Mouse (Mus musculus): Measurements from ENCODE around the gene Smco2.

The Smco2 gene

GRCm38 (mm10) chr6:146850050-146850449 lies at the start of gene Smco2:
TSS of gene Smco2 (plus strand) at chr6:146850104.
- DNase-seq (ENCODE audit: low spot score), result no peak

GRCm38 (mm10) chr6:146809991-146810390 lies 39.9 kb upstream of the Smco2 start:
- DNase-seq (ENCODE audit: low spot score), result no peak

DNA sequence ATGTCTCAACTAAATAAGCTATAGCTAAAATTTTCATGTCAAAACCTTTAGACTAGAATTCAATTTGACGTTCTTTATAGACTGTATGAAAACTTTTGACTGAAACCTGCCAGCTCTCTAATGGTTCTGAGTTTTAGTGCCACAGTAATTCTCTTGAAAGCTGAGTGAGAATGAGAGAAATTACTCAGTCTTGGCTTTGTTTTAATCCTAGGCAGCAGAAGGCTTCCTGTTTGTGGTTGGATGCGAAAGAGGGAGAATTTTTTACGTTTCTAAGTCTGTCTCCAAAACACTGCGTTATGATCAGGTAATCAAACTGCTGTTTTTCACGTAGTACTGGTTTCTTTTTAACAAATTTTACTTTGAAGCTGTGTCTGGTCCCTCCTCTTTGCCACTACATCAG lies 36.9 kb upstream of the Smco2 start:
- DNase-seq (ENCODE audit: low spot score), result no peak

GRCm38 (mm10) chr6:146820177-146820965 lies 29.5 kb upstream of the Smco2 start:
- no peak for DNase-seq (ENCODE audit: low spot score)

- no peak for DNase-seq (ENCODE audit: low spot score)
Measured at GRCm38 (mm10) chr6:146821958-146822357, 27.9 kb upstream of the Smco2 start.

GRCm38 (mm10) chr6:146824727-146825486 lies 25.0 kb upstream of the Smco2 start:
- no peak for DNase-seq (ENCODE audit: low spot score)

GRCm38 (mm10) chr6:146825487-146825773 lies 24.5 kb upstream of the Smco2 start:
- no peak for DNase-seq (ENCODE audit: low spot score)

DNA sequence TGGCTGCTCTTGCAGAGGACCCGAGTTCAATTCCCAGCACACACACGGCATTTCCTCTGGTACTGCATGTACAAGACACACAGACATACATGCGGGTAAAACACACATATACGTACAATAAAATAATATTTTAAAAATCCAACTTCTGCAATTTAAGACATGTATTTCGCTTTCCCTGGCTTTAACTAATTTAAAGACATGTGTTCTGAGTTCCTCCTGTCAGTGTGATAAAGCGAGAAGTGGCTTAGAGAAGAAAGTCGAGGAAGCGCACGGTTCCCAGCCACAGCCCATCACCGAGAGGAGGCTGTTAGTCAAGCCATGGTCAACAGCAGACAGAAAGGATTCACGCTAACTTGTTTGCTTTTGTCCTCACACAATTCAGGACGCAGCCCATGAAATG lies 18.6 kb upstream of the Smco2 start:
- DNase-seq (ENCODE audit: low spot score), result no peak

- no peak for DNase-seq (ENCODE audit: low spot score)
Measured at GRCm38 (mm10) chr6:146833485-146834314, 16.2 kb upstream of the Smco2 start.

- no peak for DNase-seq (ENCODE audit: low spot score)
Measured at GRCm38 (mm10) chr6:146834342-146834741, 15.6 kb upstream of the Smco2 start.

DNA sequence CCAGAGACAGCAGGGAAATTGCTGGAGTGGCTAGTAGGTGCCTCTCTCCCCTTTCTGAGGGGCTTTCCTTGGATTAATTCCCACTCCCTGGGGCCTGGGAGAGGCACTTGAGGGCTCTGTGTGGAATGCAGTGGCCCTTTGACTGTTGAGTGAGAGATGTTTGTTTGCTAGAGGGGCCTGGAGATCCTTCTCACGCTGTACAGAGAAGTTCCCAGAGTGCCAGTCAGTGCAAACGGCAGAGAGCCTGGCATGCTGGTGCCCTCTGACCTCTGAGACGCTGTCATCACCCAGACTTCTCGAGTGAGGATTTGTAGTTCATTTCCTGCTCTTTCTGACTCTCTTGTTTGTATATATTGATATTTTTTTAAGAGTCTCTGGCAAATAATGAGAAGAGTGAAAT lies 14.1 kb upstream of the Smco2 start:
- DNase-seq (ENCODE audit: low spot score), result no peak

DNA sequence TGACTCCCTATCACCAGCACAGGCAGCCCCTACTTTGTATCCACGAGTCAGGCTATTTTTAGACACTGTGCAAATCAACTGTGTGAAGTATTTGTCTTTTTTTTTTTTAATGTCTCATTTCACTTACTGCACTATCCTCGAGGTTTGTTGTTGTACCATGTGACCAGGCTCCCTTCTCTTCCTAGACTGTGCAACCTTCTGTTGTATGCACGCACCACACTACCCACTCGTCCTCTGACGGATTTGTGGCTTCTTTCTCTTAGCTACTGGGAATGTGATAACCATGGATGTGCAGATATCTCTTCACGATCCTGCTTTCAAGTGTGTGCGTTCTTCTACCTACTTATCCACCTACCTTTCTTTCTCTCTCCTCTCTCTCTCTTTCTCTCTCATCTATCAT lies 12.6 kb upstream of the Smco2 start:
- no peak for DNase-seq (ENCODE audit: low spot score)

- no peak for DNase-seq (ENCODE audit: low spot score)
Measured at GRCm38 (mm10) chr6:146838366-146838765, 11.5 kb upstream of the Smco2 start.

DNA sequence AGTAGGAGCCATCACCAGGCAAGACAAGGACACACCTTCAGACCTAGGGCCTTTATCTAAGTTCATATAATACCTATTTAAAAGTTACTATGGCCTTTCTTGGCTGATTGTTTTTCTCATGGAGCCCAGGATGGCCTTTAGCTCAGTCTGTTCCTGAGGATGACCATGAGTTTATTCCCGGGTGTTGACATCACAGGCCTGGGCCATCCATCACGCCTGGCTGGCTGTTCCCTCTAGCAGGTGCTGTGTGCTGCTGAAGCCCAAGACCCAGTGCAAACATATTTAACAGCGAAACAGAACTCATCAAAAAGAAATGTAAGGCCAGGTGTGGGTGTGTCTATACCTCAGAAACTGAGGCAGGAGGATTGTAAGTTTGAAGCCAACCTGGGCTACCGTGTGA lies 11.0 kb upstream of the Smco2 start:
- no peak for DNase-seq (ENCODE audit: low spot score)

GRCm38 (mm10) chr6:146844867-146845266 lies 5.0 kb upstream of the Smco2 start:
- DNase-seq (ENCODE audit: low spot score), result no peak

GRCm38 (mm10) chr6:146845347-146845746 lies 4.6 kb upstream of the Smco2 start:
- DNase-seq (ENCODE audit: low spot score), result no peak

GRCm38 (mm10) chr6:146845961-146846750 lies 3.7 kb upstream of the Smco2 start:
- no peak for DNase-seq (ENCODE audit: low spot score)

DNA sequence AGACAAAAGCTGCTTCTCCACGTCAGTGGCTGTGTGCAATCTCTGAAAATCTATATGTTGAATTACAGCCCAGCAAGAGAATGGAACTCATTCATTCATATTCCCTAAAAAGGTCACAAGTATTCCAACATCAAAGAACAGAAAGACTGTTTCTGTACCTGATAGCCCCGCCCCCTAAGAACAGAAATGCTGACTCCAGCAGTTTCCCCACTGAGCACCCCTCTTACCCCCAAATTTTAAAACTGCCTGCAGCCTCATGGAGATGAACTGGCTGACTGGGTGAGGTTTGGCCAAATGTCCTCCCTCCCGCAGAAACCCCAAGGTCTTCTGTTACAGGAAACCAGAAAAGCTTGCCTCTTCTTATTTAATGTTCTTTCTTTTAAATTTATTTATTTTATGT lies 2.5 kb upstream of the Smco2 start:
- DNase-seq (ENCODE audit: low spot score), result no peak

- no peak for DNase-seq (ENCODE audit: low spot score)
Measured at GRCm38 (mm10) chr6:146848281-146848680, 1.6 kb upstream of the Smco2 start.

DNA sequence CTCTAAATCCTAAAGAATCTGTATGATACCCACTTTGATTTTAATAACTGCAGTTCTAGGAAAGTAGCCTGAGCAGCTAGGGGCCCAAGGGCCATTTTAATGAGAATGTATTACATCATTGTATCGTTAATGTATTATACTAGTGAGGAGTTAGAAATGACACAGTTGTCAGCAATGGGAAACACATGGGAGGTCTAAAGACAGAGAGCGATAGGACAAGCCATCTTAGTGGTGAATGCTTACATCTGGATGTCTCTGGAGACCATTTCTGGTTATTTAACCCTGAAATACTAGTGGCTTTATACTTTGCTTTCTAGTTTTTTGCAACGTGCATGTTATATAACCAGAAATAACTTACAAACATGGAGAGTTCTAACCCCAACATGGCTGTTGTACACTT lies 2.0 kb downstream of the Smco2 start:
- no peak for DNase-seq (ENCODE audit: low spot score)

DNA sequence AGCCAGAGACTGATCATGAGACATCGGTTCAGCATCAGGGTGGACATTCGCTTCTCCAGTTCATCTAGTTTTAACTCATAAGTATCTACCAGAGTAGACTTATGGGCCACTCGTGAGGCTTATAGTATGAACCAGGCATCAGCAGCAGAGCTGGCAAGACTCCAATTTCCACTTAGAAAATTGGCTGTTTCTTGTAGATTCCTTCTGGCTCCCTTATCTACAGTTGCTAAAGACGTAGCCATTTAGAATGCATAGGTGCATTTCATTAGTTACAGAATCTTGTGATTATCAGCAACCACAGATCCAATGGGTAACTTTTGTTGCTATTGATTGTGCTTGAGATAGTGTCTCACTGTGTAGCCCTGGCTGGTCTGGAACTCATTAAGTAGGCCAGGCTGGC lies 2.8 kb downstream of the Smco2 start:
- no peak for DNase-seq (ENCODE audit: low spot score)

DNA sequence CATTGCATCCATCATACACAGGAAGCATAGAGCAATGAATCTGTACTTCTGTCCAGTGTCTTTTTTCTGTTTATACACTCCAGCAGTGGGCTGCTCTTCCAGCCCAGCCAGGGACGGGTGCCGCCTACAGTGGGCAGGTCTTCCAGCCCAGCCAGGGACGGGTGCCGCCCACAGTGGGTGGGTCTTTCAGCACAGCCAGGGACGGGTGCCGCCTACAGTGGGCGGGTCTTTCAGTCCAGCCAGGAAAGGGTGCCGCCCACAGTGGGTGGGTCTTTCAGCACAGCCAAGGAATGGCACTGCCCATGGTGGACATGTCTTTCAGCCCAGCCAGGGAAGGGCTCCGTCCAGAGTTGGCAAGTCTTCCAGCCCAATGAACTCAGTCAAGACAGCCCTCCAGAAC lies 5.3 kb downstream of the Smco2 start:
- no peak for DNase-seq (ENCODE audit: low spot score)

Data from spleen, adult 12 weeks (tissue).